Mouse (Mus musculus): ENCODE results near the gene Gm28557. TPM values are rescaled to one million over a fixed set of nuclear protein-coding genes. Genes with fewer than 3 reads are reported as not detected.

Gene Gm28557
- polyA plus RNA-seq, 1 experiment, result 1.5 TPM

GRCm38 (mm10) chr13:67060161-67060785 is 48.1 kb downstream of the Gm28557 start:
- 15% methylated on average over 12 of the region's 12 CpGs for WGBS
- H3K27ac ChIP-seq (ENCODE audit: control insufficient read depth, insufficient read depth, low read length), result no peak overlapping the region
- TF ChIP-seq CTCF (IDR thresholded peaks at IDR 0.05; ENCODE audit: borderline replicate concordance, control insufficient read depth, extremely low read depth, insufficient read depth, low read length, poor library complexity) (no peak), POLR2A (IDR thresholded peaks at IDR 0.05; ENCODE audit: control insufficient read depth, extremely low read depth, insufficient read depth, low read length, poor library complexity) (no peak)

More at GRCm38 (mm10) chr13:67060161-67060785, 48.1 kb downstream of the Gm28557 start:
- Histone ChIP-seq H3K4me1 (replicated peaks; ENCODE audit: control insufficient read depth, insufficient read depth, low read length) (0 out of 2 replicates have a peak, but pooled peaks cover 2% of the 10 kb centered on the region), H3K4me3 (ENCODE audit: control insufficient read depth, insufficient read depth, low read length) (peak overlapping the region; percentile 100), H3K27me3 (ENCODE audit: control insufficient read depth, insufficient read depth, low read length) (no peaks in the 10 kb centered on the region), H3K36me3 (ENCODE audit: control insufficient read depth, insufficient read depth, low read length) (no peaks in the 10 kb centered on the region)
- no peak for DNase-seq

Other genes with a start within 250 kb of the Gm28557 start
- gene Gm10767, start 203.7 kb downstream of the Gm28557 start, polyA plus RNA-seq (2012; rRNA removed), result 0.43 and 0.56 TPM in 2 replicates
- 0.65 and 0.73 TPM in 2 replicates for gene Zfp712, start 47.4 kb downstream of the Gm28557 start, polyA plus RNA-seq (2012; rRNA removed)
- 0.24 and 0.42 TPM in 2 replicates for gene Zfp708, start 10.6 kb downstream of the Gm28557 start, polyA plus RNA-seq (2012; rRNA removed)
- gene Rslcan18, start 7.7 kb upstream of the Gm28557 start, polyA plus RNA-seq (2012; rRNA removed), result 0.05 and 0.17 TPM in 2 replicates
- gene Zfp759, start 13.1 kb upstream of the Gm28557 start, polyA plus RNA-seq (2012; rRNA removed), result 0.18 and 0.23 TPM in 2 replicates
- gene Rsl1, start 64.6 kb upstream of the Gm28557 start, polyA plus RNA-seq (2012; rRNA removed), result 2.8 and 4.5 TPM in 2 replicates
- 0.24 and 0.30 TPM in 2 replicates for gene Zfp455, start 85.9 kb upstream of the Gm28557 start, polyA plus RNA-seq (2012; rRNA removed)
- gene Zfp458, start 169.9 kb upstream of the Gm28557 start, polyA plus RNA-seq (2012; rRNA removed), result 0.97 and 1.1 TPM in 2 replicates
- 1.4 and 2.4 TPM in 2 replicates for gene Zfp457, start 197.9 kb upstream of the Gm28557 start, polyA plus RNA-seq (2012; rRNA removed)
- gene Zfp595, start 224.0 kb upstream of the Gm28557 start, polyA plus RNA-seq (2012; rRNA removed), result 1.5 and 2.0 TPM in 2 replicates